Mouse (Mus musculus): Measurements from ENCODE around the gene Shq1. TPM values are rescaled to one million over a fixed set of nuclear protein-coding genes. Genes with fewer than 3 reads are reported as not detected.

Gene Shq1
- polyA plus RNA-seq, 1 experiment: 6.3 TPM

GRCm38 (mm10) chr6:100613593-100614267, 57.2 kb downstream of the Shq1 start:
- Histone ChIP-seq H3K4me1 (ENCODE audit: control insufficient read depth, insufficient read depth, low read length) (peaks cover 6% of the 10 kb centered on the region; the same call in 1 of the 2 replicates), H3K4me3 (ENCODE audit: insufficient read depth, low read length) (no peak overlapping the region)

DNA sequence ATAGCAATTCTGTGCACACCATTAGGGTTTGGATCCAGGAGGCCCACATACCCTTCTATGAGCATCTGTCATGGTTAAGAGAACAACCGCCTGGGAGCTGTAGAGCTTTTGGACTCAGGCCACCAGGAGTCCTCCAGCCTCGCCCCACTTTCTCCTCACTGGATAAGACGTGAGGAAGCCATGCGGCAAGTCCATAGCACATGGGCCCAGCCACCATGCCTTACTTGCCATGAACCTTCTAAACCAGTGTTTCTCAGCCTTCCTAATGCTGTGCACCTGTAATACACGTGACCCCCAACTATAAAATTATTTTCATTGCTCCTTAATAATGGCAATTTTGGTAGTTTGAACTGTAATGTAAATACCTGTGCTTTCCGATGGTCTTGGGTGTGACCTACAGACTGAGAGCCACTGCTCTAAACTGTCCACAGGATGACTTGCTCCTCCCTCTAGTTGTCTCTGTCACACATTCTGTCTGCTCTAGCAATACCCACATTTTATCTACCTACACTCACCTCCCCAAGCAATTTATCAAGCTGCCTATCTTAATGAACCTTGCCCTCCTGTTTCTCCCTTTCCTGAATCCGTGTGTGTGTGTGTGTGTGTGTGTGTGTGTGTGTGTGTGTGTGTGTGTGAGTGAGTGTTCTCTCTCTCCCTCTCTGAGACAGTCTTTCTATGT, 59.9 kb downstream of the Shq1 start:
- Histone ChIP-seq H3K27ac (ENCODE audit: insufficient read depth, low read length) (no peak overlapping the region), H3K4me1 (ENCODE audit: control insufficient read depth, insufficient read depth, low read length) (peaks cover 6% of the 10 kb centered on the region; the same call in 1 of the 2 replicates), H3K4me3 (ENCODE audit: insufficient read depth, low read length) (no peak overlapping the region)
- no peak for TF ChIP-seq POLR2A (IDR thresholded peaks at IDR 0.05; ENCODE audit: low read depth, low read length)
- TF ChIP-seq CTCF (IDR thresholded peaks at IDR 0.05; ENCODE audit: borderline replicate concordance, insufficient read depth, low read length): no peak

More at GRCm38 (mm10) chr6:100613593-100614267, 57.2 kb downstream of the Shq1 start:
- no peak overlapping the region for H3K27ac ChIP-seq (ENCODE audit: insufficient read depth, low read length)
- TF ChIP-seq CTCF (IDR thresholded peaks at IDR 0.05; ENCODE audit: borderline replicate concordance, insufficient read depth, low read length) (no peak), POLR2A (IDR thresholded peaks at IDR 0.05; ENCODE audit: low read depth, low read length) (no peak)

DNA sequence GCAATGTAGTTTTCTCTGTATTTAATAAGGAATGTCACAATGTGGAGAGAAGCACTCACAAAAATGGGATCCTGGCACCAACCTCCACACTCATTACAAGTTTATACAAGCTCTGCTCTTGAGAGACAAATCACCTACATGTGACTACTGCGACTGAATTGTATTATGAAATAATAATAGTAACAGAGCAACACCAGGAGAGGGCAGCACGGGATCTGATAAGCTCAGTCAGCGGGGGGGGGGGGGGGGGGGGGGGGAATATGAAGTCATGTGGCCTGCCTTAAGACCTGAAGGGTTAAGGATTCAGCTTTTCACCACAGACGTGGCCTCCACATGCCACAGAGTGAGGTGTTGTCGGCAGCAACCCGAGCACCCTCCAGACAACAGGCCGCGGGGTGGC, 60.8 kb downstream of the Shq1 start:
- Histone ChIP-seq H3K4me3 (ENCODE audit: insufficient read depth, low read length) (no peak overlapping the region), H3K4me1 (ENCODE audit: control insufficient read depth, insufficient read depth, low read length) (peaks cover 6% of the 10 kb centered on the region; the same call in 1 of the 2 replicates), H3K27ac (ENCODE audit: insufficient read depth, low read length) (no peak overlapping the region)
- TF ChIP-seq POLR2A (IDR thresholded peaks at IDR 0.05; ENCODE audit: low read depth, low read length): no peak

DNA sequence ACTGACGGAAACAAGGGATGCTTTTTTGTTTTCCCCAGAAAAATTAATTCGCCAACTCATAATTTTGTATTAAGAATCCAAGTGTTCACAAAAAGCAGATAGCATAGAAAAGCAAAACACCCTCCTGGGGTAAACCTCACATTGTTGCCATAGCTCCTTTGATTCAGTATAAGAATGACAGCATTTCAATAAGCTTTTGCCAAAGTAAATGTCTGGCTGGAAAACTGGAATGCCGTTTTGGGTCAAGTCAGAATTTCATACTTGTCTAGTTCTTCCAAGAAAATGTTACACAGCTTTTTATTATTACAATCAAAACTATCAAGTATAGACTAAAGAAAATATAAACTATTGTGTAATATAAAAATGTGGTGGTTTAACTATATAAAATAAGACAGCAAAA, 61.7 kb downstream of the Shq1 start:
- Histone ChIP-seq H3K27ac (ENCODE audit: insufficient read depth, low read length) (peak overlapping the region; percentile 39; the same call in 1 of the 2 replicates), H3K4me1 (ENCODE audit: control insufficient read depth, insufficient read depth, low read length) (peaks cover 4% of the 10 kb centered on the region; the same call in 1 of the 2 replicates), H3K4me3 (ENCODE audit: insufficient read depth, low read length) (no peak overlapping the region)
- TF ChIP-seq CTCF (IDR thresholded peaks at IDR 0.05; ENCODE audit: borderline replicate concordance, insufficient read depth, low read length): no peak
- TF ChIP-seq POLR2A (IDR thresholded peaks at IDR 0.05; ENCODE audit: low read depth, low read length): no peak

GRCm38 (mm10) chr6:100608429-100608828, 62.5 kb downstream of the Shq1 start:
- no peak overlapping the region for H3K4me3 ChIP-seq (ENCODE audit: insufficient read depth, low read length)
- TF ChIP-seq CTCF (IDR thresholded peaks at IDR 0.05; ENCODE audit: borderline replicate concordance, insufficient read depth, low read length) (no peak), POLR2A (IDR thresholded peaks at IDR 0.05; ENCODE audit: low read depth, low read length) (no peak)
- peak overlapping the region; percentile 39; the same call in 1 of the 2 replicates for H3K27ac ChIP-seq (ENCODE audit: insufficient read depth, low read length)
- peaks cover 4% of the 10 kb centered on the region; the same call in 1 of the 2 replicates for H3K4me1 ChIP-seq (ENCODE audit: control insufficient read depth, insufficient read depth, low read length)

DNA sequence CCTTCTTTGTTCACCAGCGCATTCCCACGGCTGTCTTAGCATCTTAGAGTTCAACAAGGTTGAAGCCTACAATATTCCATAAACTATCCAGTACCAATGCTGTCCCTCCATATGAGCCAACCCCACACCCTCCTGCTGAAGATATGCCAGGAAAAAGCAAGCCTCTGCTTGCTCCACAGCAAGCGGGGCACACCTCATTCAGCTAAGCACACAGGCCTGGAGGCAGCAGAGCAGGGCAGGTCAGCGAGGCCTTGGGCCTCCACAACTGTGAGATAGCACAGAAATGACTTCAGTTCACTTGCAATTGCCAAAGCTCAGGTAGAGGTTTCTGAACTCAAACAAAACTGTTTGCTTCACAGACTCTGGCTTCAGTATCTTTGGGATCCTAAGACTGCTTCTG, 64.2 kb downstream of the Shq1 start:
- H3K27ac ChIP-seq (ENCODE audit: insufficient read depth, low read length): no peak overlapping the region
- peaks cover 5% of the 10 kb centered on the region for H3K4me1 ChIP-seq (ENCODE audit: control insufficient read depth, insufficient read depth, low read length)
- H3K4me3 ChIP-seq (ENCODE audit: insufficient read depth, low read length): no peak overlapping the region
- TF ChIP-seq CTCF (IDR thresholded peaks at IDR 0.05; ENCODE audit: borderline replicate concordance, insufficient read depth, low read length) (no peak), POLR2A (IDR thresholded peaks at IDR 0.05; ENCODE audit: low read depth, low read length) (no peak)

DNA sequence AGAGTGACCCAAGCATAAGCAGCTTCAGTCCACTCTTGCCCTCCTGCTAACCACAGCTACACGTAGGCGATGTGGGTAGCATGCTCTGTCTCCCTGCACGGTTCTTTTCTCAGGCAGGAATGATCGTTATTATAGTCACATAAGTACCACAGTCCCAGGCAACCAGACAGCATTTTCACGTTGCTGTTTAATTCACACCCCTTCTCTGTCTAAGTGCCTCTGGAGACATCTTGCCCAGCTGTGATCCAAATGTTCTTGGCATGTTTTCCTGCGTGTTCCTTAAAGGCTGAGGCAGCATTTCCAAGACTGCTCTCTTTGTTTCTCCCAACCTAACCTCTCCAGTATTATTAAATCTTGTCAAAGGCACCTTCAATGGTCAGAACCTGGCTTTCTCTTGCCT, 67.3 kb downstream of the Shq1 start:
- Histone ChIP-seq H3K4me1 (ENCODE audit: control insufficient read depth, insufficient read depth, low read length) (peaks cover 2% of the 10 kb centered on the region; the same call in 1 of the 2 replicates), H3K27ac (ENCODE audit: insufficient read depth, low read length) (no peak overlapping the region), H3K4me3 (ENCODE audit: insufficient read depth, low read length) (no peak overlapping the region)
- TF ChIP-seq POLR2A (IDR thresholded peaks at IDR 0.05; ENCODE audit: low read depth, low read length) (no peak), CTCF (IDR thresholded peaks at IDR 0.05; ENCODE audit: borderline replicate concordance, insufficient read depth, low read length) (no peak)

DNA sequence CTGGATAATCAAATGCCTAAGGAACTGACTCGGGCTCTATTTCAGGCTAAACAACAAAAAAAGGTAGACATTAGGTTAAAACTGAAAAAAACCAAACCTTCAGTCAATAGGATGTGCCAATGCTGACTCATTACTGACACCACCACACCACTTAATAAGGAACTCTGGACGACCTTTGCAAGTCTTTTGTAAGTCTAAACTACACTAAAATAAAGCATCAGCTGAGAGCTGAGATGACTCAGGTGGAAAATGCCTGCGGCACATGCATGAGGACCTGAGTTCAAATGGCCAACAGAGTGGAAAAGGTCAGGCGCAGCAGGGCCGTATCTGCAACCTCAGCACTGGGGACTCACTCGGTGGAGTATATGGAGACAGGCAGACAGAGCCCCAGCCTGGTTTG, 69.3 kb downstream of the Shq1 start:
- peaks cover 2% of the 10 kb centered on the region; the same call in 1 of the 2 replicates for H3K4me1 ChIP-seq (ENCODE audit: control insufficient read depth, insufficient read depth, low read length)
- TF ChIP-seq POLR2A (IDR thresholded peaks at IDR 0.05; ENCODE audit: low read depth, low read length) (no peak), CTCF (IDR thresholded peaks at IDR 0.05; ENCODE audit: borderline replicate concordance, insufficient read depth, low read length) (no peak)
- no peak overlapping the region for H3K27ac ChIP-seq (ENCODE audit: insufficient read depth, low read length)
- no peak overlapping the region for H3K4me3 ChIP-seq (ENCODE audit: insufficient read depth, low read length)

DNA sequence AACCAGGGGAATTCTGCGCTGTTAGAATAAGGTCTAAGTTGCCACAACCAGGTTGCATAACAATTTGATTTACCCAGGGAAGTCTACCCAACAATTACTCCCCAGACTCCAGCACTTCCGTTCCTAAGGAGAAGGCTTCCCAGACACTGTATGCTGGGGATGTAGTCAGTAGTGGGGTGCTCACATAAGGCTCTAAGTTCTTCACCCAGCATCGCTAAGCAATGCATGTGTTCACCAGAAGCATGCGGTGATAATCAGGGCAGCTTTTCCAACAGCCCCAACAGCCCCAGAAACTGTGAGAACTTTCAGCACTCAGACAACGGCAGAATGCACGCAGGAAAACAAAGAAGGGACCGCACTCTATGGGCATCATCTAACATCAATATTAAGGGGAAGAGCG, 77.1 kb downstream of the Shq1 start:
- no peak for TF ChIP-seq POLR2A (IDR thresholded peaks at IDR 0.05; ENCODE audit: low read depth, low read length)
- TF ChIP-seq CTCF (IDR thresholded peaks at IDR 0.05; ENCODE audit: borderline replicate concordance, insufficient read depth, low read length): no peak
- 0 out of 2 replicates have a peak, but pooled peaks cover 2% of the 10 kb centered on the region for H3K4me1 ChIP-seq (ENCODE audit: control insufficient read depth, insufficient read depth, low read length)
- no peak overlapping the region for H3K4me3 ChIP-seq (ENCODE audit: insufficient read depth, low read length)
- H3K27ac ChIP-seq (ENCODE audit: insufficient read depth, low read length): no peak overlapping the region

GRCm38 (mm10) chr6:100592991-100593390, 78.0 kb downstream of the Shq1 start:
- no peak for TF ChIP-seq POLR2A (IDR thresholded peaks at IDR 0.05; ENCODE audit: low read depth, low read length)
- TF ChIP-seq CTCF (IDR thresholded peaks at IDR 0.05; ENCODE audit: borderline replicate concordance, insufficient read depth, low read length): no peak
- no peak overlapping the region for H3K27ac ChIP-seq (ENCODE audit: insufficient read depth, low read length)
- no peak overlapping the region for H3K4me3 ChIP-seq (ENCODE audit: insufficient read depth, low read length)
- H3K4me1 ChIP-seq (ENCODE audit: control insufficient read depth, insufficient read depth, low read length): 0 out of 2 replicates have a peak, but pooled peaks cover 2% of the 10 kb centered on the region
